Mouse (Mus musculus) intestine, embryonic 15.5 days (tissue): ENCODE measurements around the gene Mdga1. TPM values are rescaled to one million over a fixed set of nuclear protein-coding genes. Genes with fewer than 3 reads are reported as not detected.

Source experiments
- ATAC-seq: fragments of 200-750 bp; cut with Nextera tagmentation; 2 replicates; pipeline ENCODE4 v1.8.0; 2017; ENCODE audit warnings: moderate TSS enrichment, moderate library complexity
- H3K27ac ChIP-seq: fragments of 300-500 bp; sonication (generic); 2 replicates; pipeline ENCODE4 v1.5.1; 2015; ENCODE audit warnings: mild to moderate bottlenecking, inconsistent platforms
- H3K27me3 ChIP-seq: fragments of 300-500 bp; sonication (generic); replicated peaks from 2 replicates; pipeline ENCODE4 v1.6.1; 2015; ENCODE audit warnings: inconsistent platforms
- H3K36me3 ChIP-seq: fragments of 300-500 bp; sonication (generic); 2 replicates; pipeline ENCODE4 v1.6.1; 2015; ENCODE audit warnings: inconsistent platforms
- H3K4me1 ChIP-seq: fragments of 300-500 bp; sonication (generic); replicated peaks from 2 replicates; pipeline ENCODE4 v1.6.1; 2015; ENCODE audit warnings: inconsistent platforms
- H3K4me2 ChIP-seq: fragments of 300-500 bp; sonication (generic); replicated peaks from 2 replicates; pipeline ENCODE4 v1.6.1; 2015; ENCODE audit warnings: mild to moderate bottlenecking, inconsistent platforms
- H3K4me3 ChIP-seq: fragments of 300-500 bp; sonication (generic); replicated peaks from 2 replicates; pipeline ENCODE4 v1.5.1; 2015; ENCODE audit warnings: inconsistent platforms
- H3K9ac ChIP-seq: fragments of 300-500 bp; sonication (generic); 2 replicates; pipeline ENCODE4 v1.6.1; 2015; ENCODE audit warnings: inconsistent platforms
- H3K9me3 ChIP-seq: fragments of 300-500 bp; sonication (generic); 2 replicates; pipeline ENCODE4 v1.6.1; 2016; ENCODE audit warnings: inconsistent platforms
- WGBS: fragments of 180-500 bp; shearing (Covaris S2); methylation state at CpG from one replicate; pipeline ENCODE4 v1.1.7; 2015; 5-methylcytosine and 5-hydroxymethylcytosine counted together
- polyA plus RNA-seq: library from polyadenylated mRNA; unstranded; fragments of >200 nt; fragmentation: Nextera tagmentation; extraction: Ambion mirVana; gene quantifications from 2 replicates; pipeline ENCODE4 v1.2.1, GENCODE M21; 2015

Gene Mdga1
- polyA plus RNA-seq, 1 experiment from 2014 or later = 2.1 TPM

GRCm38 (mm10) chr17:29915820-29916219, 54.1 kb downstream of the Mdga1 start:
- peaks cover 24% of the 10 kb centered on the region for H3K4me1 ChIP-seq
- no peak overlapping the region for H3K4me3 ChIP-seq
- no peak for ATAC-seq
- no peak overlapping the region for H3K27ac ChIP-seq
- H3K9me3 ChIP-seq = no peaks in the 10 kb centered on the region
- no peak overlapping the region for H3K4me2 ChIP-seq
- no peaks in the 10 kb centered on the region for H3K36me3 ChIP-seq
- 71% methylated on average over 10 of the region's 10 CpGs for WGBS
- H3K27me3 ChIP-seq = no peaks in the 10 kb centered on the region
- no peak overlapping the region for H3K9ac ChIP-seq

- H3K36me3 ChIP-seq = no peaks in the 10 kb centered on the region
- WGBS = 89% methylated on average over 16 of the region's 16 CpGs
Measured at GRCm38 (mm10) chr17:29913301-29913965, 56.5 kb downstream of the Mdga1 start.

DNA sequence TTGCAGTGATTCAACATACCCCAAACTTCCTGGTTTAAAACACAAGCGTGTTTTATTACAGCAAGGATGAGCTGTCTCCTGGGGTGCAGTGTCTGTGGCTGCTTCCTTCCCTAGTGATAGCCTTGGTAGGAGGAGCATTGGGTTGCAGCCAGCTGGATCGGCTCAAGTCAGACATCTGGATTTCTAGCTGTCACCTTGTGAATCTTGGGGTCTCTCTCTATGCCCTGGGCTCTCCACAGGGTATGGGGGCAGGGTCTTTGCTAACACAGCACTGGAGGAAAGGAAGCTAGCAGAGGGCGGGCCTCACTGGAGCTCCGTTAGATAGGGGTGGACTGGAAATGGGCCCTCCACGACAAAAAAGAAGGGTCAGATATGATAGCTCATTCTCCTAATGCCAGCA, 57.2 kb downstream of the Mdga1 start:
- no peaks in the 10 kb centered on the region for H3K36me3 ChIP-seq
- no peaks in the 10 kb centered on the region for H3K27me3 ChIP-seq
- H3K4me3 ChIP-seq = no peak overlapping the region
- no peak overlapping the region for H3K27ac ChIP-seq
- 28% methylated on average over 5 of the region's 5 CpGs for WGBS
- no peak overlapping the region for H3K4me2 ChIP-seq
- H3K9me3 ChIP-seq = no peaks in the 10 kb centered on the region
- peaks cover 16% of the 10 kb centered on the region; the same call in 1 of the 2 replicates for H3K4me1 ChIP-seq
- no peak overlapping the region for H3K9ac ChIP-seq
- peak; percentile 23; the same call in 1 of the 2 replicates for ATAC-seq

More at GRCm38 (mm10) chr17:29913301-29913965, 56.5 kb downstream of the Mdga1 start:
- Histone ChIP-seq H3K4me3 (no peak overlapping the region), H3K4me1 (peaks cover 16% of the 10 kb centered on the region; the same call in 1 of the 2 replicates), H3K4me2 (no peak overlapping the region), H3K27me3 (no peaks in the 10 kb centered on the region), H3K9ac (no peak overlapping the region), H3K27ac (no peak overlapping the region), H3K9me3 (no peaks in the 10 kb centered on the region)
- ATAC-seq = no peak

DNA sequence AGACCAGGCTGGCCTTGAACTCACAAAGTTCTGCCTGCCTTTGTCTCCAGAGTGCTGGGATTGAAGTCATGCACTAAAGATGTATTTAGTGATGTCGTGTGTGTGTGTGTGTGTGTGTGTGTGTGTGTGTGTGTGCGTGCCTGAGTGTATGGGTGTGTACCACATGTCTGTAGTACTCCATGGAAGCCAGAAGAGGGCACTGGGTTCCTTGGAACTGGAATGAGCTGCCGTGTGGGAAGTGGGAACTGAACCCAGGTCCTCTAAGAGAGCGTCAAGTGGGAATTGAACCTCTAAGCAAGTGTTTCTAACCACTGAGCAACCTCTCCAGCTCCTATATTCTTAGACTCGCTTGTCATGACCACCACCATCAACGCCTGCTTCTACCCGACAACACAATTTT, 60.9 kb downstream of the Mdga1 start:
- WGBS = 94% methylated on average over 7 of the region's 7 CpGs
- no peaks in the 10 kb centered on the region for H3K27me3 ChIP-seq
- no peaks in the 10 kb centered on the region for H3K36me3 ChIP-seq
- no peak overlapping the region for H3K27ac ChIP-seq
- no peak overlapping the region for H3K4me2 ChIP-seq
- no peak for ATAC-seq
- no peak overlapping the region for H3K4me3 ChIP-seq
- H3K9ac ChIP-seq = no peak overlapping the region
- H3K9me3 ChIP-seq = no peaks in the 10 kb centered on the region
- H3K4me1 ChIP-seq = peaks cover 10% of the 10 kb centered on the region; the same call in 1 of the 2 replicates

DNA sequence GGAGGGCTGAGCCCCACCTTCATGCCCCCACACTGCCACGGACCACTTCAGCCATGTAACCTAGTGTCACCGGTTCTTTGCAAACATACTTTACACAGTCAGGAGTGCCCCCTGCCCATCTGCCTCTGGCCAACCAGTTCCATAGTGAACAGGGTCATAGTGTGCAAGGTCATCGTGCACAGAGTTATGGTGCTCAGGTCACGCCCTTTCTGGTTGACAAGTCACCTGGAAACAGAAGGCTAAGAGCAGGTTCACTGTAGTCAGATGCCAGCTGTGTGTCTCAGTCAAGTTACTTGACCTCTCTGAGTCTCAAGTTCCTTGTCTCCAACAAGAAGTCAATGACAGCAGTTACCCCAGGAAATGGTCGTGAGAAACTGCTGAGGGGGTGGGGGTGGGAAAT, 65.2 kb downstream of the Mdga1 start:
- no peaks in the 10 kb centered on the region for H3K36me3 ChIP-seq
- H3K27ac ChIP-seq = no peak overlapping the region
- no peak for ATAC-seq
- no peaks in the 10 kb centered on the region for H3K9me3 ChIP-seq
- no peak overlapping the region for H3K4me3 ChIP-seq
- no peaks in the 10 kb centered on the region for H3K27me3 ChIP-seq
- no peak overlapping the region for H3K9ac ChIP-seq
- WGBS = 64% methylated on average over 5 of the region's 5 CpGs
- H3K4me2 ChIP-seq = no peak overlapping the region
- H3K4me1 ChIP-seq = no peaks in the 10 kb centered on the region

- Histone ChIP-seq H3K27me3 (no peaks in the 10 kb centered on the region), H3K4me2 (no peak overlapping the region), H3K27ac (no peak overlapping the region), H3K36me3 (no peaks in the 10 kb centered on the region), H3K4me1 (no peaks in the 10 kb centered on the region), H3K9ac (no peak overlapping the region), H3K9me3 (no peaks in the 10 kb centered on the region), H3K4me3 (no peak overlapping the region)
- ATAC-seq = no peak
- 58% methylated on average over 16 of the region's 16 CpGs for WGBS
Measured at GRCm38 (mm10) chr17:29902406-29903155, 67.3 kb downstream of the Mdga1 start.

GRCm38 (mm10) chr17:29900289-29900688, 69.6 kb downstream of the Mdga1 start:
- Histone ChIP-seq H3K27ac (no peak overlapping the region), H3K27me3 (no peaks in the 10 kb centered on the region), H3K36me3 (no peaks in the 10 kb centered on the region), H3K9ac (no peak overlapping the region), H3K4me3 (no peak overlapping the region), H3K4me2 (no peak overlapping the region), H3K9me3 (no peaks in the 10 kb centered on the region), H3K4me1 (no peaks in the 10 kb centered on the region)
- no peak for ATAC-seq
- 86% methylated on average over 5 of the region's 5 CpGs for WGBS

- H3K27ac ChIP-seq = no peak overlapping the region
- H3K27me3 ChIP-seq = no peaks in the 10 kb centered on the region; the same call in 1 of the 2 replicates
- no peaks in the 10 kb centered on the region for H3K4me1 ChIP-seq
- H3K4me3 ChIP-seq = no peak overlapping the region
- no peak overlapping the region for H3K4me2 ChIP-seq
- H3K36me3 ChIP-seq = no peaks in the 10 kb centered on the region
- no peaks in the 10 kb centered on the region for H3K9me3 ChIP-seq
- H3K9ac ChIP-seq = no peak overlapping the region
- ATAC-seq = peak; percentile 6; the same call in 1 of the 2 replicates
- 26% methylated on average over 7 of the region's 7 CpGs for WGBS
Measured at GRCm38 (mm10) chr17:29896181-29897054, 73.5 kb downstream of the Mdga1 start.

GRCm38 (mm10) chr17:29895566-29895965, 74.3 kb downstream of the Mdga1 start:
- H3K27me3 ChIP-seq = peaks cover 3% of the 10 kb centered on the region
- WGBS = 81% methylated on average over 5 of the region's 5 CpGs
- no peaks in the 10 kb centered on the region for H3K9me3 ChIP-seq
- H3K4me1 ChIP-seq = no peaks in the 10 kb centered on the region
- no peak overlapping the region for H3K4me2 ChIP-seq
- no peak overlapping the region for H3K27ac ChIP-seq
- H3K4me3 ChIP-seq = no peak overlapping the region
- no peak overlapping the region for H3K9ac ChIP-seq
- H3K36me3 ChIP-seq = no peaks in the 10 kb centered on the region
- ATAC-seq = no peak

DNA sequence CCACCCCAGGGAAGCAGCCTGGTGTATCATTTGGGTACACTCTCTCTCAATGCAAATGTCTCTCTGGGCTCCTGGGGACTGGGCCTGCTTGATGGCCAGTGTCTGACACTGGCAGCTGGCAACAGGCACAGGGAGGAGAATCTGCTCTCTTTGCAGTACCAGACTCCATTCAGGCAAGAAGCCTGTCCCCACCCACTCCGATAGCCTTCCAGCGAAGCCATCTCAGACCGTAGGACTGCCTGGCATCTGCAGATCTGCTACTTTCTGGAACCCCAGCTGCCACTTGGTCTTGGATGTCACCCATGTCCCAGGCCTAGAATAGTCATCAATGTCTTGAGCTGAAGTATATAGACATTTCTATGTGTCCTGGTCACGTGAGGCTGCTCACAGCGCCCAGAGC, 74.9 kb downstream of the Mdga1 start:
- Histone ChIP-seq H3K4me2 (no peak overlapping the region), H3K9me3 (no peaks in the 10 kb centered on the region), H3K36me3 (no peaks in the 10 kb centered on the region), H3K9ac (no peak overlapping the region), H3K27me3 (peaks cover 9% of the 10 kb centered on the region), H3K27ac (no peak overlapping the region), H3K4me3 (no peak overlapping the region), H3K4me1 (no peaks in the 10 kb centered on the region)
- 91% methylated on average over 5 of the region's 5 CpGs for WGBS
- no peak for ATAC-seq

- H3K4me1 ChIP-seq = peaks cover 28% of the 10 kb centered on the region
- no peak overlapping the region for H3K4me2 ChIP-seq
- H3K9ac ChIP-seq = no peak overlapping the region
- no peaks in the 10 kb centered on the region for H3K36me3 ChIP-seq
- peaks cover 37% of the 10 kb centered on the region for H3K27me3 ChIP-seq
- H3K27ac ChIP-seq = no peak overlapping the region
- no peak for ATAC-seq
- H3K9me3 ChIP-seq = no peaks in the 10 kb centered on the region
- H3K4me3 ChIP-seq = no peak overlapping the region
- WGBS = 59% methylated on average over 7 of the region's 7 CpGs
Measured at GRCm38 (mm10) chr17:29890451-29891110, 79.3 kb downstream of the Mdga1 start.
